Mouse (Mus musculus): Measurements from ENCODE around the gene Hsf3.
A peak's percentile ranks its signal among the peaks of the same experiment; 100 is the strongest.
"Not testable (repeated sequence)": the region's sequence is repeated elsewhere in the genome, so short reads cannot be mapped to it uniquely, and the experiment has no call there.

The Hsf3 gene

GRCm38 (mm10) chrX:96456201-96456963 is at the start of gene Hsf3:
TSS of gene Hsf3 (minus strand) at chrX:96456294.
- peak; percentile 3 to 11 for DNase-seq

- peak; percentile 2 to 20 for DNase-seq
Observed at GRCm38 (mm10) chrX:96501580-96501979, 45.5 kb upstream of the Hsf3 start.

- no peak for DNase-seq
Observed at GRCm38 (mm10) chrX:96455149-96455548, 945 bp downstream of the Hsf3 start, which contains the start of gene Heph. TSS of gene Heph (plus strand) at chrX:96455359.

GRCm38 (mm10) chrX:96419383-96419782 is 36.7 kb downstream of the Hsf3 start:
- no peak for DNase-seq

- no peak for DNase-seq
Observed at GRCm38 (mm10) chrX:96417733-96418132, 38.4 kb downstream of the Hsf3 start.

GRCm38 (mm10) chrX:96416970-96417369 is 39.1 kb downstream of the Hsf3 start:
- DNase-seq: no peak

GRCm38 (mm10) chrX:96415351-96415750 is 40.7 kb downstream of the Hsf3 start:
- DNase-seq: not testable (repeated sequence)

GRCm38 (mm10) chrX:96339108-96339507 is 117.0 kb downstream of the Hsf3 start:
- no peak for DNase-seq

GRCm38 (mm10) chrX:96329764-96330163 is 126.3 kb downstream of the Hsf3 start:
- peak; percentile 22 to 28 for DNase-seq

GRCm38 (mm10) chrX:96293338-96293737 is 162.8 kb downstream of the Hsf3 start, which contains the start of gene Vsig4:
TSS of gene Vsig4 (minus strand) at chrX:96293438.
- DNase-seq: no peak

- no peak for DNase-seq
Observed at GRCm38 (mm10) chrX:96256509-96256908, 199.6 kb downstream of the Hsf3 start.

All from cerebellum, postnatal 10 days (tissue).